Mouse (Mus musculus) left cerebral cortex, adult 9 months (tissue): ENCODE measurements at regions not wholly inside any gene's neighbourhood (a gene's known extent, or its start where the extent isn't known, plus 50 kb on each side); places are given as distances from the start of the nearest gene placed in this dataset.

Experiments used
- DNase-seq, 2 experiments: peaks; one replicate each; pipeline ENCODE4 v3.0.0; 2022; ENCODE audit warnings: low spot score in 2 of 2

DNA sequence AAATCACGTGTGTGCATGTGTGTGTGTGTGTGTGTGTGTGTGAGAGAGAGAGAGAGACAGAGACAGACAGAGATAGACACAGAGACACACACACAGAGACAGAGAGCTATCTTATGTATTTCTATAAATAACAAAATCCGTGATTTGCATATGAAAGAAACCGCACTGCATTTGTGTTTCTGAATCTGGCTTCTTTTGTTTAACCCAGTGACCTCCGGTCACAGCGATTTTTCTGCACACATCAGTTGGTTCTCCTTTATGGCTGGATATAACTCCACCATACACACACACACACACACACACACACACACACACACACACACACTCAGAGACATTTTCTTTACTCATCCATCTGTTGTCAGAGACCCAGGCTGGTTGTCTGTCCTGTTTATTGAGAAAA, 58.2 kb upstream of the Lhx8 start:
- no peak for DNase-seq

DNA sequence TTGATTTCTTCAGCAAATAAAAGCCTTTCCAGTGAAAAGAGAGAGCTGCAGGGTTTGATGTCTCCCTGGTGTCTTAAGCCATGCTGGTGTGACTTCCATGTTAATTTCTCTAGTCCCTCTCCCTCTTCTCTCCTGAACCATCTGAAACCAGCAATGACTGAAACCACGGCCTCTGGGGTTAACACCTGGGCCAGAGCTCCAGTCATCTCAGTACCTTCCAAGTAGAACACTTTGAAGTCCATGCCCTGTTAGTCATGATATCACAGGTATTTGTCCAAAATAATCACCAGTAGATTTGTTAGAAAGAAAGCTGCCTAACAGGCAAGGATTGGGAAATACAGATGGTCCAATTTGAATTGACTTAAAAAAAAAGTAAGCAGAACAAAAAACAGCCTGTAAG, 56.8 kb upstream of the Lhx8 start:
- no peak for DNase-seq

DNA sequence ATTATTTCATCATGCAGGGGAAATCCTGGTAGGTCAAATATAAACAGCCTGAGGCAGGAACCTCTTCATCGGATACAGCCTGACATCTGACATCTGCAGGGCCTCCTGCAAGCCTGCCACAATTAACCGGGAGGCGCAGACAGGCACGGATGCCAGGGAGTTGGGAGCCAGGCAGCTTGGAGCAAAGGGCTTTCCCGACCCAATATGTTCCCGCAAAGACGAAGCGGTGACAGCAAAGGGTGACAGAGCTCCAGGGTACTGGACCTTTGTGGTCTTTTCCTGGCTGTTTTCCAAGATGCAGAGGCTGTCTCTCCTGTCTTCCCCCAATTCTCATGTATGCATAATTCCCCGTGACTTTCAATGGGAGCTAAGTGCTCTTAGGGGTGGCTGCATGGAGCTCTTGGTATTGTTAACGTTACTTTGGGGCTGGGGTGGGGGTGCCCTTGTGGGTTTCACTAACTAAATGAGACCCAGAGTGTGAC, 55.4 kb upstream of the Lhx8 start:
- no peak for DNase-seq

DNA sequence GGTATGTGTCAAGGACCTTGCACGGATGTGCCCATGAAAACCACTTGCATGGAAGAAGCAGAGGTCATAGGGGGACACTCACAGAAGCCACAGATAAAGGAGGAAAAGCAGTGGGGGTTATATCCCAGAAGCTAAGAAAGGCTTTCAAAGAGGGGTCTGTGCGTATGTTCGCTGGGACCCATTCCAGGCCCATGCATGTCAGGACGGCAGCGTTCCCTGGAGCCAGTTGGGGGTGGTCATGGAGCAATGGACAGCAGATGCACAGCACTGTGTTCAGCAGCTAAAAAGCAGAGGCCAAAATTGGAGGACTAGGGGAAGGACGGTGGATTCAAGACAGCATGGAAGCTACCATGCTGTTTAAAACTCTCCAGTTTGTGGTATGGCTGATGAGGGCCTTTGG, 52.4 kb upstream of the Lhx8 start:
- DNase-seq: no peak

DNA sequence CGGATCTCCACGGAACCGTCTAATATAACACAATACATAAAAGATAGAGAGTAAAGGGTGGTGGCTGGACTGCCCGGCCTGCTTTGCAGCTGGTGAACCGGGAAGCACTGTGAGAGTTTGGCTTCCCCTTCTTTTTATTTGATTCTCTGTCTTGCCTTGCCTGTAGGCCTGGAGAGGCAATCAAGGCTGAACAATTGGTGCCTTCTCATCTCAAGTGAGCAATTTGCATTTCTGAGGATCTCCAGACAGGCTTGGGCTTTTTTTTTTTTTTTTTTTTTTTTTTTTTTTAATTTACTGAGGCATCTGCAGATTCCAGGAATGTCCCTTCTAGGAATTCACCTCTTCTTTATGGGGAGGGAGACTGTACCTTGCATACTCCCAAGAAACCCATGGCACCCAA, 51.1 kb upstream of the Lhx8 start:
- DNase-seq: no peak
